Mouse (Mus musculus) embryonic fibroblast, embryonic 13.5 days (primary cell): ENCODE measurements around the gene Lrrc1.

ENCODE experiments used
- CTCF ChIP-seq: IDR thresholded peaks from 2 replicates; pipeline ENCODE4 v1.5.1; 2011; ENCODE audit warnings: mild to moderate bottlenecking, control low read depth, low read length, moderate library complexity, borderline replicate concordance; ENCODE audit not compliant: insufficient read depth
- POLR2A ChIP-seq: IDR thresholded peaks from 2 replicates; pipeline ENCODE4 v1.6.1; 2011; ENCODE audit warnings: low read depth, mild to moderate bottlenecking, control low read depth, low read length, moderate library complexity

- TF ChIP-seq CTCF (no peak), POLR2A (no peak)
Observed at GRCm38 (mm10) chr9:77557963-77558362, 13.3 kb upstream of the Lrrc1 start.
